Mouse (Mus musculus): ENCODE measurements around the gene Lcn3. TPM values are rescaled to one million over a fixed set of nuclear protein-coding genes. Genes with fewer than 3 reads are reported as not detected.

Lcn3 gene
- polyA plus RNA-seq, 1 experiment from 2014 or later, result not detected

GRCm38 (mm10) chr2:25774640-25775039, 9.3 kb downstream of the Lcn3 start:
- H3K9ac ChIP-seq (ENCODE audit: low read depth, low read length), result no peak overlapping the region

GRCm38 (mm10) chr2:25775991-25776390, 10.6 kb downstream of the Lcn3 start:
- 74% methylated on average over 3 of the region's 3 CpGs for WGBS
- H3K4me1 ChIP-seq (replicated peaks; ENCODE audit: control insufficient read depth, insufficient read depth, low read length), result no peaks in the 10 kb centered on the region
- no peaks in the 10 kb centered on the region for H3K9me3 ChIP-seq (ENCODE audit: control insufficient read depth, low read length)
- H3K27me3 ChIP-seq (replicated peaks; ENCODE audit: control insufficient read depth, insufficient read depth, low read length), result 0 out of 2 replicates have a peak, but pooled peaks cover 4% of the 10 kb centered on the region
- no peak overlapping the region for H3K9ac ChIP-seq (ENCODE audit: low read depth, low read length)
- DNase-seq (ENCODE audit: low spot score) (no peak), ATAC-seq (replicated peaks; ENCODE audit: low FRiP score) (no peak)
- no peak overlapping the region for H3K27ac ChIP-seq (ENCODE audit: low read depth, low read length)
- no peak overlapping the region for H3K4me2 ChIP-seq
- H3K4me3 ChIP-seq (ENCODE audit: low read depth, low read length), result no peak overlapping the region
- no peaks in the 10 kb centered on the region for H3K36me3 ChIP-seq (ENCODE audit: control insufficient read depth, insufficient read depth, low read length)

More at GRCm38 (mm10) chr2:25774640-25775039, 9.3 kb downstream of the Lcn3 start:
- no peaks in the 10 kb centered on the region for H3K9me3 ChIP-seq (ENCODE audit: control insufficient read depth, low read length)
- H3K27me3 ChIP-seq (replicated peaks; ENCODE audit: control insufficient read depth, insufficient read depth, low read length), result 0 out of 2 replicates have a peak, but pooled peaks cover 4% of the 10 kb centered on the region
- H3K4me1 ChIP-seq (replicated peaks; ENCODE audit: control insufficient read depth, insufficient read depth, low read length), result no peaks in the 10 kb centered on the region
- ATAC-seq (replicated peaks; ENCODE audit: low FRiP score) (no peak), DNase-seq (ENCODE audit: low spot score) (no peak)
- H3K27ac ChIP-seq (ENCODE audit: low read depth, low read length), result no peak overlapping the region
- H3K36me3 ChIP-seq (ENCODE audit: control insufficient read depth, insufficient read depth, low read length), result no peaks in the 10 kb centered on the region
- 76% methylated on average over 2 of the region's 2 CpGs for WGBS
- H3K4me3 ChIP-seq (ENCODE audit: low read depth, low read length), result no peak overlapping the region
- no peak overlapping the region for H3K4me2 ChIP-seq

GRCm38 (mm10) chr2:25776717-25777116, 11.3 kb downstream of the Lcn3 start, which contains the start of gene Lcn11:
TSS of gene Lcn11 (plus strand) at chr2:25777017.
- Histone ChIP-seq H3K36me3 (ENCODE audit: control insufficient read depth, insufficient read depth, low read length) (no peaks in the 10 kb centered on the region), H3K9ac (ENCODE audit: low read depth, low read length) (no peak within 1 kb of the TSS), H3K4me2 (no peak within 1 kb of the TSS), H3K27me3 (replicated peaks; ENCODE audit: control insufficient read depth, insufficient read depth, low read length) (0 out of 2 replicates have a peak, but pooled peaks cover 4% of the 10 kb centered on the region), H3K9me3 (ENCODE audit: control insufficient read depth, low read length) (no peaks in the 10 kb centered on the region), H3K27ac (ENCODE audit: low read depth, low read length) (no peak within 1 kb of the TSS), H3K4me3 (ENCODE audit: low read depth, low read length) (no peak within 1 kb of the TSS), H3K4me1 (replicated peaks; ENCODE audit: control insufficient read depth, insufficient read depth, low read length) (no peaks in the 10 kb centered on the region)
- WGBS, result 79% methylated on average over 1 of the region's 1 CpGs
- DNase-seq (ENCODE audit: low spot score), result no peak
- ATAC-seq (replicated peaks; ENCODE audit: low FRiP score), result no peak

- 80% methylated on average over 9 of the region's 9 CpGs for WGBS
- ATAC-seq (replicated peaks; ENCODE audit: low FRiP score) (no peak), DNase-seq (ENCODE audit: low spot score) (no peak)
- H3K4me2 ChIP-seq, result no peak overlapping the region
- no peak overlapping the region for H3K27ac ChIP-seq (ENCODE audit: low read depth, low read length)
- 0 out of 2 replicates have a peak, but pooled peaks cover 4% of the 10 kb centered on the region for H3K27me3 ChIP-seq (replicated peaks; ENCODE audit: control insufficient read depth, insufficient read depth, low read length)
- H3K36me3 ChIP-seq (ENCODE audit: control insufficient read depth, insufficient read depth, low read length), result no peaks in the 10 kb centered on the region
- no peak overlapping the region for H3K9ac ChIP-seq (ENCODE audit: low read depth, low read length)
- H3K9me3 ChIP-seq (ENCODE audit: control insufficient read depth, low read length), result no peaks in the 10 kb centered on the region
- no peaks in the 10 kb centered on the region for H3K4me1 ChIP-seq (replicated peaks; ENCODE audit: control insufficient read depth, insufficient read depth, low read length)
- no peak overlapping the region for H3K4me3 ChIP-seq (ENCODE audit: low read depth, low read length)
Observed at GRCm38 (mm10) chr2:25779076-25779475, 13.7 kb downstream of the Lcn3 start.

- no peaks in the 10 kb centered on the region for H3K36me3 ChIP-seq (ENCODE audit: control insufficient read depth, insufficient read depth, low read length)
- 50% methylated on average over 4 of the region's 4 CpGs for WGBS
- no peak for ATAC-seq (replicated peaks; ENCODE audit: low FRiP score)
Observed at GRCm38 (mm10) chr2:25780921-25781320, 15.6 kb downstream of the Lcn3 start.

GRCm38 (mm10) chr2:25781957-25782356, 16.6 kb downstream of the Lcn3 start, which contains the start of gene Gm13539:
TSS of gene Gm13539 (plus strand) at chr2:25782257.
- Histone ChIP-seq H3K9ac (ENCODE audit: low read depth, low read length) (no peak within 1 kb of the TSS), H3K36me3 (ENCODE audit: control insufficient read depth, insufficient read depth, low read length) (no peaks in the 10 kb centered on the region), H3K4me3 (ENCODE audit: low read depth, low read length) (no peak within 1 kb of the TSS), H3K4me1 (replicated peaks; ENCODE audit: control insufficient read depth, insufficient read depth, low read length) (no peaks in the 10 kb centered on the region), H3K9me3 (ENCODE audit: control insufficient read depth, low read length) (no peaks in the 10 kb centered on the region), H3K4me2 (no peak within 1 kb of the TSS), H3K27me3 (replicated peaks; ENCODE audit: control insufficient read depth, insufficient read depth, low read length) (0 out of 2 replicates have a peak, but pooled peaks cover 4% of the 10 kb centered on the region), H3K27ac (ENCODE audit: low read depth, low read length) (no peak within 1 kb of the TSS)
- 84% methylated on average over 3 of the region's 3 CpGs for WGBS
- ATAC-seq (replicated peaks; ENCODE audit: low FRiP score) (no peak), DNase-seq (ENCODE audit: low spot score) (no peak)

More at GRCm38 (mm10) chr2:25780921-25781320, 15.6 kb downstream of the Lcn3 start:
- H3K9ac ChIP-seq (ENCODE audit: low read depth, low read length), result no peak overlapping the region
- no peak overlapping the region for H3K4me3 ChIP-seq (ENCODE audit: low read depth, low read length)
- H3K27ac ChIP-seq (ENCODE audit: low read depth, low read length), result no peak overlapping the region
- H3K4me1 ChIP-seq (replicated peaks; ENCODE audit: control insufficient read depth, insufficient read depth, low read length), result no peaks in the 10 kb centered on the region
- DNase-seq (ENCODE audit: low spot score), result no peak
- H3K27me3 ChIP-seq (replicated peaks; ENCODE audit: control insufficient read depth, insufficient read depth, low read length), result 0 out of 2 replicates have a peak, but pooled peaks cover 4% of the 10 kb centered on the region
- H3K4me2 ChIP-seq, result no peak overlapping the region
- H3K9me3 ChIP-seq (ENCODE audit: control insufficient read depth, low read length), result no peaks in the 10 kb centered on the region

GRCm38 (mm10) chr2:25785573-25786322, 20.4 kb downstream of the Lcn3 start:
- Histone ChIP-seq H3K4me2 (no peak overlapping the region), H3K9me3 (ENCODE audit: control insufficient read depth, low read length) (no peaks in the 10 kb centered on the region), H3K27ac (ENCODE audit: low read depth, low read length) (no peak overlapping the region), H3K9ac (ENCODE audit: low read depth, low read length) (no peak overlapping the region), H3K4me3 (ENCODE audit: low read depth, low read length) (no peak overlapping the region), H3K36me3 (ENCODE audit: control insufficient read depth, insufficient read depth, low read length) (no peaks in the 10 kb centered on the region), H3K4me1 (replicated peaks; ENCODE audit: control insufficient read depth, insufficient read depth, low read length) (no peaks in the 10 kb centered on the region), H3K27me3 (replicated peaks; ENCODE audit: control insufficient read depth, insufficient read depth, low read length) (no peaks in the 10 kb centered on the region)
- WGBS, result 78% methylated on average over 5 of the region's 5 CpGs
- DNase-seq (ENCODE audit: low spot score) (no peak), ATAC-seq (replicated peaks; ENCODE audit: low FRiP score) (no peak)

- H3K9ac ChIP-seq (ENCODE audit: low read depth, low read length), result no peak overlapping the region
- DNase-seq (ENCODE audit: low spot score), result no peak
- no peak overlapping the region for H3K27ac ChIP-seq (ENCODE audit: low read depth, low read length)
- 54% methylated on average over 3 of the region's 3 CpGs for WGBS
- ATAC-seq (replicated peaks; ENCODE audit: low FRiP score), result peak; percentile 80
- no peaks in the 10 kb centered on the region for H3K36me3 ChIP-seq (ENCODE audit: control insufficient read depth, insufficient read depth, low read length)
- H3K4me3 ChIP-seq (ENCODE audit: low read depth, low read length), result no peak overlapping the region
- no peaks in the 10 kb centered on the region for H3K9me3 ChIP-seq (ENCODE audit: control insufficient read depth, low read length)
- H3K4me2 ChIP-seq, result no peak overlapping the region
- H3K4me1 ChIP-seq (replicated peaks; ENCODE audit: control insufficient read depth, insufficient read depth, low read length), result no peaks in the 10 kb centered on the region
- H3K27me3 ChIP-seq (replicated peaks; ENCODE audit: control insufficient read depth, insufficient read depth, low read length), result no peaks in the 10 kb centered on the region
Observed at GRCm38 (mm10) chr2:25789092-25789491, 23.7 kb downstream of the Lcn3 start.

GRCm38 (mm10) chr2:25797635-25798034, 32.3 kb downstream of the Lcn3 start:
- WGBS, result 26% methylated on average over 2 of the region's 2 CpGs
- DNase-seq (ENCODE audit: low spot score), result no peak
- Histone ChIP-seq H3K9ac (ENCODE audit: low read depth, low read length) (no peak overlapping the region), H3K27ac (ENCODE audit: low read depth, low read length) (no peak overlapping the region), H3K4me3 (ENCODE audit: low read depth, low read length) (no peak overlapping the region), H3K36me3 (ENCODE audit: control insufficient read depth, insufficient read depth, low read length) (no peaks in the 10 kb centered on the region), H3K9me3 (ENCODE audit: control insufficient read depth, low read length) (no peaks in the 10 kb centered on the region), H3K27me3 (replicated peaks; ENCODE audit: control insufficient read depth, insufficient read depth, low read length) (no peaks in the 10 kb centered on the region), H3K4me1 (replicated peaks; ENCODE audit: control insufficient read depth, insufficient read depth, low read length) (no peaks in the 10 kb centered on the region), H3K4me2 (no peak overlapping the region)
- no peak for ATAC-seq (replicated peaks; ENCODE audit: low FRiP score)

All from liver, embryonic 11.5 days (tissue).